Mouse (Mus musculus): Measurements from ENCODE around the gene Tmem63c.

GRCm38 (mm10) chr12:87138342-87138701 lies 117.2 kb downstream of the Tmem63c start:
- no peak for TF ChIP-seq CTCF (IDR thresholded peaks at IDR 0.05; ENCODE audit: extremely low read depth, insufficient read depth, low read length)
- TF ChIP-seq POLR2A (IDR thresholded peaks at IDR 0.05; ENCODE audit: extremely low read depth, insufficient read depth, low read length) = no peak
